Mouse (Mus musculus) telencephalon, adult 2 months (tissue): ENCODE data around the gene Slc30a6.
"Not testable (repeated sequence)": the region's sequence is repeated elsewhere in the genome, so short reads cannot be mapped to it uniquely, and the experiment has no call there.

ENCODE experiments used
- DNase-seq: peaks from one replicate; pipeline ENCODE4 v3.0.0-alpha.2; 2011; ENCODE audit warnings: low read depth, low spot score

Slc30a6 gene

GRCm38 (mm10) chr17:74440486-74440885 is 45.1 kb downstream of the Slc30a6 start:
- no peak for DNase-seq

GRCm38 (mm10) chr17:74449776-74450175 is 54.4 kb downstream of the Slc30a6 start:
- DNase-seq, result no peak

- DNase-seq, result no peak
These were observed 58.5 kb downstream of the Slc30a6 start for GRCm38 (mm10) chr17:74453928-74454327.

- DNase-seq, result no peak
These were observed 59.3 kb downstream of the Slc30a6 start for GRCm38 (mm10) chr17:74454660-74455059.

GRCm38 (mm10) chr17:74455426-74455825 is 60.0 kb downstream of the Slc30a6 start:
- no peak for DNase-seq

- DNase-seq, result no peak
These were observed 61.4 kb downstream of the Slc30a6 start for GRCm38 (mm10) chr17:74456825-74457224.

- no peak for DNase-seq
These were observed 62.7 kb downstream of the Slc30a6 start for GRCm38 (mm10) chr17:74457972-74458677.

- no peak for DNase-seq
These were observed 63.5 kb downstream of the Slc30a6 start, which contains the start of gene Nlrc4 for GRCm38 (mm10) chr17:74458711-74459408. Gene Nlrc4, minus strand, starts transcription at chr17:74459142.

GRCm38 (mm10) chr17:74463510-74463909 is 68.1 kb downstream of the Slc30a6 start:
- no peak for DNase-seq

- DNase-seq, result not testable (repeated sequence)
These were observed 72.6 kb downstream of the Slc30a6 start for GRCm38 (mm10) chr17:74467981-74468380.

- not testable (repeated sequence) for DNase-seq
These were observed 74.7 kb downstream of the Slc30a6 start for GRCm38 (mm10) chr17:74470133-74470532.
